Mouse (Mus musculus) liver, embryonic 13.5 days (tissue): ENCODE results near the gene Igsf3. TPM values are rescaled to one million over a fixed set of nuclear protein-coding genes. Genes with fewer than 3 reads are reported as not detected.
"Not testable (repeated sequence)": the region's sequence is repeated elsewhere in the genome, so short reads cannot be mapped to it uniquely, and the experiment has no call there.

Experiments
- ATAC-seq: fragments of 200-750 bp; cut with Nextera tagmentation; 2 replicates; pipeline ENCODE4 v1.8.0; 2017; ENCODE audit warnings: low read depth, mild to moderate bottlenecking, moderate number of reproducible peaks, moderate library complexity
- DNase-seq: peaks from one replicate; pipeline ENCODE4 v3.0.0; 2022
- H3K27ac ChIP-seq: fragments of 300-500 bp; sonication (generic); 2 replicates; pipeline ENCODE4 v1.5.1; 2015; ENCODE audit warnings: moderate library complexity, mild to moderate bottlenecking, inconsistent platforms
- H3K27me3 ChIP-seq: fragments of 300-500 bp; sonication (generic); 2 replicates; pipeline ENCODE4 v1.6.1; 2015; ENCODE audit warnings: mild to moderate bottlenecking, inconsistent platforms
- H3K36me3 ChIP-seq: fragments of 300-500 bp; sonication (generic); 2 replicates; pipeline ENCODE4 v1.6.1; 2015; ENCODE audit warnings: mild to moderate bottlenecking, inconsistent platforms
- H3K4me1 ChIP-seq: fragments of 300-500 bp; sonication (generic); replicated peaks from 2 replicates; pipeline ENCODE4 v1.6.1; 2015; ENCODE audit warnings: inconsistent platforms
- H3K4me2 ChIP-seq: fragments of 300-500 bp; sonication (generic); 2 replicates; pipeline ENCODE4 v1.6.1; 2015; ENCODE audit warnings: inconsistent platforms, mild to moderate bottlenecking, moderate library complexity
- H3K4me3 ChIP-seq: fragments of 300-500 bp; sonication (generic); replicated peaks from 2 replicates; pipeline ENCODE4 v1.5.1; 2015; ENCODE audit warnings: mild to moderate bottlenecking, inconsistent platforms
- H3K9ac ChIP-seq: fragments of 300-500 bp; sonication (generic); 2 replicates; pipeline ENCODE4 v1.6.1; 2015; ENCODE audit warnings: mild to moderate bottlenecking, inconsistent platforms
- H3K9me3 ChIP-seq: fragments of 300-500 bp; sonication (generic); replicated peaks from 2 replicates; pipeline ENCODE4 v1.6.1; 2016; ENCODE audit warnings: inconsistent platforms
- WGBS: fragments of 180-500 bp; shearing (Covaris S2); methylation state at CpG from one replicate; pipeline ENCODE4 v1.1.7; 2015; ENCODE audit not compliant: insufficient replicate concordance; 5-methylcytosine and 5-hydroxymethylcytosine counted together
- polyA plus RNA-seq: library from polyadenylated mRNA; unstranded; fragments of >200 nt; fragmentation: Nextera tagmentation; extraction: Ambion mirVana; gene quantifications from 2 replicates; pipeline ENCODE4 v1.2.1, GENCODE M21; 2015

The Igsf3 gene
- polyA plus RNA-seq, 1 experiment from 2014 or later = 6.4 TPM

DNA sequence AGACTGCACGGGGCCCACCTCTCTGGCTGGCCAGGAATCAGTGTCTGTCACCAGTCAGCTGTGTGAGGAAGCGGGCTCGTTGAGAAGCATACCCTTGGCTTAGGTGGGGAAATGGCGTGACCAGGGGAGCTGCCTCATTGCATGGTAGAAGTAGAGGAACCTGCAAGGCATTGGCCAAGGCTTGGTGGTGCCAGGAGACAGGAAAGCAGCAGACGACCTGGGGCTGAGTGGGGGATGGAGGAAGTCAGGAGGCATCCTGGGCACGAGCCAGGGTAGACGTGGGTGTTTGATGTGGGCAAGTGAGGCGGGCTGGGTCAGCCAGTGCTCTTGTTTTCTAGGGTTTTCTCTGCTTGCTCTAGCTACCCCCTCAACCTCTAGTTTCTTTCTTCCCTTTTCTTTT is 30.7 kb downstream of the Igsf3 start:
- no peak for DNase-seq
- H3K27ac ChIP-seq = no peak overlapping the region
- H3K4me2 ChIP-seq = no peak overlapping the region
- no peak overlapping the region for H3K9ac ChIP-seq
- 51% methylated on average over 8 of the region's 8 CpGs for WGBS
- H3K9me3 ChIP-seq = no peaks in the 10 kb centered on the region
- peaks cover 71% of the 10 kb centered on the region for H3K4me1 ChIP-seq
- no peaks in the 10 kb centered on the region for H3K36me3 ChIP-seq
- no peaks in the 10 kb centered on the region for H3K27me3 ChIP-seq
- no peak for ATAC-seq
- no peak overlapping the region for H3K4me3 ChIP-seq

DNA sequence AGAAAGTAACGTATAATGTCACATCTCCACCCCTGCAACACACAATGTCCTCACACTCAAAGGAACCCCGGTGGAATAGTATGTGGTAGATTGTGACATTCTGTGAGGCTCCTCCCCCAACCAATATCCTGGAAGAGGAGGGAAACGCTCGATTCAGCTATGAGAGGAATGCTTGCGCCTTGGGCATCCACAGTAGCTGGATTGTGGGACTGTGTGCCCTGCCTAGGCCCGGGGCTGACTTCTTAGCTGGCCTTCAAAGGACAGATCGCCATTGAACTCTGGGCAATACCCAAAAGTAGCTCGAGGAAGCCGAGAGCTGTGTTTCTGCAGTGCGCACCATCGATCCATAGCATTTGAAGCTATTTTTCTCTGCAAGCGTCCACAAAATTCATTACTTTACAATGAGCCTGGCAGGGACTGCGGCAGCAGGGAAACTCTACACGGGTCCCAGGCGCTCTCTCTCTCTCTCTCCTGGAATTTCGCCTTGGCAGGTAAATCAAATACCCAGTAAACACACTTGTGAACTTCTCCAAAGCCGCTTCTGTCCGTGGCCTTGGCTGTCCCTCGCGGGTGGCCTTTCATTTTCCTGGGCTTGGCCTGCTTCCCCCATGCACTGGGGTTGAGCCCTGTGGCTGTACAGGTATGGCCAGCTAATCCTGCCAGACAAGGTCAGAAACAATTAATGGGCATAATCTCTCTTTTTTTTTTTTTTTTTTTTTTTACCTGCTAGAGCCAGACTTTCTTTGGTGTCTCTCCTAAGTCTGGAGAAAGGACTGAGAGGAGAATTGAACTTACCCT is 32.3 kb downstream of the Igsf3 start:
- Histone ChIP-seq H3K27me3 (no peaks in the 10 kb centered on the region), H3K36me3 (no peaks in the 10 kb centered on the region), H3K4me2 (no peak overlapping the region), H3K4me1 (peaks cover 63% of the 10 kb centered on the region), H3K4me3 (no peak overlapping the region), H3K27ac (no peak overlapping the region), H3K9me3 (no peaks in the 10 kb centered on the region), H3K9ac (no peak overlapping the region)
- DNase-seq (no peak), ATAC-seq (no peak)
- 63% methylated on average over 20 of the region's 20 CpGs for WGBS

- no peaks in the 10 kb centered on the region for H3K27me3 ChIP-seq
- H3K36me3 ChIP-seq = no peaks in the 10 kb centered on the region
- H3K27ac ChIP-seq = no peak overlapping the region
- ATAC-seq = no peak
- no peak overlapping the region for H3K9ac ChIP-seq
- peaks cover 57% of the 10 kb centered on the region for H3K4me1 ChIP-seq
- no peak overlapping the region for H3K4me2 ChIP-seq
- H3K9me3 ChIP-seq = no peaks in the 10 kb centered on the region
- H3K4me3 ChIP-seq = no peak overlapping the region
- no peak for DNase-seq
- WGBS = 46% methylated on average over 2 of the region's 2 CpGs
Observed at GRCm38 (mm10) chr3:101410202-101410601, 33.3 kb downstream of the Igsf3 start.

GRCm38 (mm10) chr3:101410745-101411144 is 33.9 kb downstream of the Igsf3 start:
- Histone ChIP-seq H3K27me3 (no peaks in the 10 kb centered on the region), H3K36me3 (no peaks in the 10 kb centered on the region), H3K4me3 (no peak overlapping the region), H3K27ac (no peak overlapping the region), H3K4me2 (no peak overlapping the region), H3K9me3 (no peaks in the 10 kb centered on the region), H3K4me1 (peaks cover 53% of the 10 kb centered on the region), H3K9ac (no peak overlapping the region)
- no peak for ATAC-seq
- DNase-seq = no peak
- WGBS = 42% methylated on average over 3 of the region's 3 CpGs

- WGBS = 66% methylated on average over 3 of the region's 3 CpGs
- Histone ChIP-seq H3K4me1 (peaks cover 47% of the 10 kb centered on the region), H3K27ac (no peak overlapping the region), H3K9ac (no peak overlapping the region), H3K9me3 (no peaks in the 10 kb centered on the region), H3K4me3 (no peak overlapping the region), H3K4me2 (no peak overlapping the region), H3K36me3 (no peaks in the 10 kb centered on the region), H3K27me3 (no peaks in the 10 kb centered on the region)
- no peak for ATAC-seq
- no peak for DNase-seq
Observed at GRCm38 (mm10) chr3:101411626-101412025, 34.7 kb downstream of the Igsf3 start.

DNA sequence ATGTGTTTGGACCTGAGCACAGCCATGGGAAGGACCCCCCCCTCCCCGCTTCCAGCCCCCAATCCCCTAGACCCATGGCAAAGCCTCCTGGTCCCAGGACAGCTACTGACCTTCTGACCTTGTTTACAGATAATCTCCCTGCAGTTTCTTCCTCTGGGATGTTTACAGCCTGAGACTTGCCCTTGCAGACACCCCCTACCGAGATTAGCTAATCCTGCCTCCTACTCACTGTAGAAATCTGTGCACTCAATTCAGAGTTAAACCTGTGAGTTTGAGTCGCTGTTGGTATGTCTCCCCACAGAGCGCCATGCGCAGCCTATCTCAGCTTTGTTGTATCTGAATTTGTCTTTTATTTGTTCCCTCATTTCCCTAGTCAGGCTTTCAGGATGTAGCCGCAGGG is 35.2 kb downstream of the Igsf3 start:
- ATAC-seq = no peak
- peak overlapping the region; percentile 18; the same call in 1 of the 2 replicates for H3K27ac ChIP-seq
- H3K36me3 ChIP-seq = no peaks in the 10 kb centered on the region
- no peaks in the 10 kb centered on the region for H3K9me3 ChIP-seq
- H3K4me2 ChIP-seq = no peak overlapping the region
- no peaks in the 10 kb centered on the region for H3K27me3 ChIP-seq
- no peak for DNase-seq
- H3K9ac ChIP-seq = no peak overlapping the region
- peaks cover 46% of the 10 kb centered on the region for H3K4me1 ChIP-seq
- WGBS = 75% methylated on average over 6 of the region's 6 CpGs
- H3K4me3 ChIP-seq = no peak overlapping the region

DNA sequence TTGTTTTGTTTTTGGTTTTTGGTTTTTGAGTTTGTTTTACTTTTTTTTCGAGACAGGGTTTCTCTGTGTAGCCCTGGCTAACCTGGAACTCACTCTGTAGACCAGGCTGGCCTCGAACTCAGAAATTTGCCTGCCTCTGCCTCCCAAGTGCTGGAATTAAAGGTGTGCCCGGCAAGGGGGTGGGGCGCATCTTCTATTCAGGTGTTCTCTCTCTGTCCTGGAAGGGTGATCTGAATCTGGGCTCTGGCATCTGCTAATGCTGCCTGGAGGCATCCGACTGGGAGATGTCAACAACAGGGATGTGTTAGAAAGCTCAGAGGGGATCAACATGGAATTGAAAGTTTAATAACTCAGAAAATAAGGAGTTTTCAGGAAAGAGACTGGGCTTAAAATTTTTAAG is 36.1 kb downstream of the Igsf3 start:
- not testable (repeated sequence) for DNase-seq, H3K4me3 ChIP-seq, H3K9me3 ChIP-seq, H3K36me3 ChIP-seq, H3K9ac ChIP-seq, ATAC-seq, H3K27me3 ChIP-seq, H3K4me2 ChIP-seq, H3K27ac ChIP-seq
- peaks cover 39% of the 10 kb centered on the region for H3K4me1 ChIP-seq
- 77% methylated on average over 5 of the region's 5 CpGs for WGBS

DNA sequence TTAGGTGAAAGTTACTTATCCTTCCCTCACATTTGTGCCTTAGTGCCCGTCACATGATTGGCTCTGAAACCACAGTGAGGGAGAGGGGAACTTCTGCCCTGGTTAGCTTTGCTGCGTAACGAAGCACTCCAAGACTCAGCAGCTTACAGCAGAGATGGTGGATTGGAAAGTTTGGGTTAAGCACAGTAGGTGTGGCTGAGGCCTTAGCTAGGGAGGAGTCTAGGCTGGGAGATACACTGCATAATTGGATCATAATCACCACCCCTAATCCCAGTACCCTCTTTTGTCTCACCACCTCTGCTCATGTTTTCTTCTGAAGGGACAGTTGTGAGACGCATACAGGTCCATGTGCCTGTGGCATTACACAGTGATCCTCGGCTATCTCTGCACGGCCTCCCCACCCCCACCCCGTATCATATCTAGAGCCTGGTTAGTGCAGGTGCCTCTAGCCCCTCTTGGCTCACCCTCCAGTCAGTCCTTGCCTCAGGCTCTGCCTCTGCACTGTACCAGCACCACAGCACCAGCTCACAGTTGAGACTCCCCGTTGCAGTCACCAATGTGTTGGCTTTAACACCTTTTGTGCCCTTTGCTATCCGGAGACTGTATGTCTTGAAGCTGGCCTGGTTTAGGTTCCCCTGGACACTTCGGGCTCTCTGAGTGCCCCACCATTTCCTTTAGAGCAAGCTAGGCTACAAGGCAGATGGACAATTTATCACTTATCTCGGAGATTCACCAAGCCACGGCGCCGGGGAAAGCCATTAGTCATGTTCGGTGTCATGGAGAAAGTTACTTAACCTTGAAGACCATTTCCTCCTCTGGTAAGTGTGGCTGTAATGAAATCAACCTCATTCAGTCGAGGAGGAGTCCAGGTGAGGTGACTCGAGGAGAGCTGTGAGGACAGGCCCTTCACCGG is 42.1 kb downstream of the Igsf3 start:
- peak overlapping the region; percentile 54 for H3K4me2 ChIP-seq
- H3K4me1 ChIP-seq = peaks cover 56% of the 10 kb centered on the region
- H3K27ac ChIP-seq = peak overlapping the region; percentile 66
- DNase-seq (peak; percentile 29), ATAC-seq (peak; percentile 74)
- no peaks in the 10 kb centered on the region for H3K27me3 ChIP-seq
- H3K4me3 ChIP-seq = peak overlapping the region; percentile 25; the same call in 1 of the 2 replicates
- H3K9me3 ChIP-seq = no peaks in the 10 kb centered on the region
- peak overlapping the region; percentile 41 for H3K9ac ChIP-seq
- no peaks in the 10 kb centered on the region for H3K36me3 ChIP-seq
- WGBS = 17% methylated on average over 18 of the region's 18 CpGs

DNA sequence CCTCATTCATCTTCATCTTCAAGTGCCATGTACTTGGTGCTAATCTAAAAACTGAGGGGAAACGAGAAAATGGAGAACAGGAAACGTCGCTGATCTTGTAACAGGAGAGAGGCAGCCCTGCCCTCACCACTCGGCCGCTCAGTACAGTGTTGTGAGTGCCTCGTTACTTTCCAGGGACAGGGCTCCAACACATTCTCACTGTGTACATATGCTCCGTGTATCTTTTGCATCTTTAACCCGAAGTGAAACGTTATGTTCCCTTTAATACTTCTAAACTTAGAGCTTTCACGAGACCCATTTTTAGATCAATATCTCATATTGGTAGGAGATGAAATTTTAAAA is 42.7 kb downstream of the Igsf3 start:
- Histone ChIP-seq H3K9ac (peak overlapping the region; percentile 41), H3K4me2 (peak overlapping the region; percentile 54), H3K36me3 (no peaks in the 10 kb centered on the region), H3K9me3 (no peaks in the 10 kb centered on the region), H3K4me1 (peaks cover 60% of the 10 kb centered on the region), H3K27ac (peak overlapping the region; percentile 66), H3K27me3 (no peaks in the 10 kb centered on the region), H3K4me3 (peak overlapping the region; percentile 9; the same call in 1 of the 2 replicates)
- WGBS = 26% methylated on average over 10 of the region's 10 CpGs
- ATAC-seq (peak; percentile 32; the same call in 1 of the 2 replicates), DNase-seq (no peak)

DNA sequence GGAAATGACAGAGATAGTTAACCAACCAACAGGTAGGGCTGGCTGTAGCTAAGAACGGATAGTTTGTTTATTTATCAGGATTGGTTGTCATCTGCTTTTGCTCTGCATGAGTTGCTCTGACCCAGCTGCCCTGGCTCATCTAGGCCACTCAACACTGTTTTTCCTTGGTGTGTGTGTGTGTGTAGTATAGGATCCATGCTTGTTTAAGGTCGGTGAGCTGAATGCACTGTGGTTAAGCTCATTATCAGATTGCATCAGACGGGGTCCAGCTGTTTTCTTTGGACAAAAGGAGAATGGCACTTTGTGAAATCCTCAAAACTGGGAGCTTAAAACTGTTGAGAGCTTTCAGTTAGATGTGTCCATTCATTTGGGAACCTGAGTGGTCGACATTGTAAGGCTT is 46.3 kb downstream of the Igsf3 start:
- H3K4me2 ChIP-seq = no peak overlapping the region
- ATAC-seq = no peak
- no peak overlapping the region for H3K27ac ChIP-seq
- DNase-seq = no peak
- peaks cover 6% of the 10 kb centered on the region; the same call in 1 of the 2 replicates for H3K36me3 ChIP-seq
- H3K9ac ChIP-seq = no peak overlapping the region
- 27% methylated on average over 4 of the region's 4 CpGs for WGBS
- H3K27me3 ChIP-seq = no peaks in the 10 kb centered on the region
- H3K4me3 ChIP-seq = no peak overlapping the region
- no peaks in the 10 kb centered on the region for H3K9me3 ChIP-seq
- H3K4me1 ChIP-seq = peaks cover 58% of the 10 kb centered on the region

GRCm38 (mm10) chr3:101424295-101424885 is 47.5 kb downstream of the Igsf3 start:
- Histone ChIP-seq H3K9ac (no peak overlapping the region), H3K9me3 (no peaks in the 10 kb centered on the region), H3K4me3 (no peak overlapping the region), H3K27ac (no peak overlapping the region), H3K4me2 (no peak overlapping the region), H3K36me3 (peaks cover 6% of the 10 kb centered on the region; the same call in 1 of the 2 replicates), H3K27me3 (no peaks in the 10 kb centered on the region), H3K4me1 (peaks cover 50% of the 10 kb centered on the region)
- ATAC-seq = no peak
- WGBS = 83% methylated on average over 10 of the region's 10 CpGs
- no peak for DNase-seq
